Mouse (Mus musculus) spleen, embryonic (tissue): ENCODE measurements around the gene Znhit1.

Experiments
- CTCF ChIA-PET: fragments of 350-600 bp; sonication (Branson Sonifier 250); formaldehyde crosslinking; loops from one replicate; lab custom pipeline; 2022; lab: Charles Lee

Znhit1 gene

GRCm38 (mm10) chr5:136987934-136988271 is at the start of gene Znhit1:
Gene Znhit1 (minus strand): TSS chr5:136988021.
- CTCF ChIA-PET: no interaction called here

- CTCF ChIA-PET: no interaction called here
Observed at GRCm38 (mm10) chr5:137036211-137036610, 48.4 kb upstream of the Znhit1 start.

GRCm38 (mm10) chr5:137032641-137033074 is 44.8 kb upstream of the Znhit1 start:
- CTCF ChIA-PET: no interaction called here

GRCm38 (mm10) chr5:137032033-137032421 is 44.2 kb upstream of the Znhit1 start:
- CTCF ChIA-PET: interaction anchor here (1.7 kb wide), 1 partner anchor 13 kb away, joined by 6 read pairs; the partner anchor contains the start of gene Ap1s1

- CTCF ChIA-PET: interaction anchor here (1.7 kb wide), 1 partner anchor 14 kb away, joined by 6 read pairs; the partner anchor contains the start of gene Ap1s1
Observed at GRCm38 (mm10) chr5:137031076-137032032, 43.5 kb upstream of the Znhit1 start.

- CTCF ChIA-PET: interaction anchor here (1.7 kb wide), 1 partner anchor 15 kb away, joined by 6 read pairs; the partner anchor contains the start of gene Ap1s1
Observed at GRCm38 (mm10) chr5:137030416-137030810, 42.6 kb upstream of the Znhit1 start.

- CTCF ChIA-PET: no interaction called here
Observed at GRCm38 (mm10) chr5:137029643-137030415, 42.0 kb upstream of the Znhit1 start.

GRCm38 (mm10) chr5:137029273-137029585 is 41.4 kb upstream of the Znhit1 start:
- CTCF ChIA-PET: no interaction called here

- CTCF ChIA-PET: no interaction called here
Observed at GRCm38 (mm10) chr5:137028561-137029272, 40.9 kb upstream of the Znhit1 start.

GRCm38 (mm10) chr5:137026092-137026491 is 38.3 kb upstream of the Znhit1 start, which contains the start of gene Vgf:
Gene Vgf (plus strand): TSS chr5:137026392.
- CTCF ChIA-PET: no interaction called here

GRCm38 (mm10) chr5:137025132-137025531 is 37.3 kb upstream of the Znhit1 start:
- CTCF ChIA-PET: no interaction called here

GRCm38 (mm10) chr5:137024318-137024717 is 36.5 kb upstream of the Znhit1 start:
- CTCF ChIA-PET: no interaction called here

- CTCF ChIA-PET: no interaction called here
Observed at GRCm38 (mm10) chr5:137015913-137016312, 28.1 kb upstream of the Znhit1 start.

GRCm38 (mm10) chr5:137012401-137012950 is 24.7 kb upstream of the Znhit1 start:
- CTCF ChIA-PET: no interaction called here

- CTCF ChIA-PET: no interaction called here
Observed at GRCm38 (mm10) chr5:137009988-137010387, 22.2 kb upstream of the Znhit1 start.

GRCm38 (mm10) chr5:137007276-137007675 is 19.5 kb upstream of the Znhit1 start:
- CTCF ChIA-PET: no interaction called here

GRCm38 (mm10) chr5:137000612-137001011 is 12.8 kb upstream of the Znhit1 start:
- CTCF ChIA-PET: no interaction called here

GRCm38 (mm10) chr5:136999449-136999848 is 11.6 kb upstream of the Znhit1 start:
- CTCF ChIA-PET: no interaction called here

- CTCF ChIA-PET: no interaction called here
Observed at GRCm38 (mm10) chr5:136989801-136990200, 2.0 kb upstream of the Znhit1 start.

GRCm38 (mm10) chr5:136988420-136988819 is 599 bp upstream of the Znhit1 start:
- CTCF ChIA-PET: no interaction called here
